Mouse (Mus musculus): ENCODE measurements at regions not wholly inside any gene's neighbourhood (a gene's known extent, or its start where the extent isn't known, plus 50 kb on each side); places are given as distances from the start of the nearest gene placed in this dataset.

DNA sequence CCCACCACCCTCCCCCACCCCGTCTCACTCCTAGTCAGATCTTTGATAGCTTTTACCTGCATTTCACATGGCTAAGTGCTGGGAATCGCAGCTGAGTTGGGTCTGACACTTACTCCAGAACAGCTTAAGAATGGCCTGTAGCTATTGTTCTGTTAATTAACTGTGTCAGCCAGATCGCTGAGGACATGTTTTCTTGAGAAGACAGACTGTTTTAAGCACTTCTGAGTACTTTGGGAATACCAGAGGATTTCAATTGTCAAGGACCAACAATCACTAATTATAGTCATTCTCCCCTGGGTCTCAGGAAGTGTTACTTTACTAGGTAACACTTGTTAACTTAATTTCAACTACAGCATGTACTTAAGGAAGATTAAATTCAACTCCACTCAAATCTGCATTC is 112.8 kb upstream of the Rgma start:
- no peak for TF ChIP-seq CTCF (IDR thresholded peaks at IDR 0.05; ENCODE audit: low read depth, low read length)
- TF ChIP-seq POLR2A (IDR thresholded peaks at IDR 0.05; ENCODE audit: extremely low read depth, insufficient read depth, low read length) = no peak
